Mouse (Mus musculus) small intestine, adult 2 months (tissue): ENCODE data around the gene Cdcp1. TPM values are rescaled to one million over a fixed set of nuclear protein-coding genes. Genes with fewer than 3 reads are reported as not detected.

Experiments used
- H3K27ac ChIP-seq: fragments of 200-500 bp; 2 replicates; pipeline ENCODE4 v1.5.1; 2012; ENCODE audit warnings: low read depth, low read length, control low read depth, inconsistent platforms; ENCODE audit not compliant: insufficient read depth
- H3K27me3 ChIP-seq: fragments of 200-500 bp; 2 replicates; pipeline ENCODE4 v1.6.1; 2012; ENCODE audit warnings: mild to moderate bottlenecking, moderate library complexity, low read length, inconsistent platforms; ENCODE audit not compliant: control insufficient read depth, insufficient read depth
- H3K36me3 ChIP-seq: fragments of 200-500 bp; 2 replicates; pipeline ENCODE4 v1.6.1; 2012; ENCODE audit warnings: mild to moderate bottlenecking, low read length, control low read depth, inconsistent platforms; ENCODE audit not compliant: control insufficient read depth, insufficient read depth
- H3K4me1 ChIP-seq: fragments of 200-500 bp; 2 replicates; pipeline ENCODE4 v1.6.1; 2012; ENCODE audit warnings: low read length, inconsistent platforms, mixed read lengths; ENCODE audit not compliant: control insufficient read depth, insufficient read depth, insufficient read length
- H3K4me3 ChIP-seq: fragments of 200-500 bp; 2 replicates; pipeline ENCODE4 v1.5.1; 2012; ENCODE audit warnings: low read depth, mild to moderate bottlenecking, control low read depth, inconsistent platforms, low read length, moderate library complexity
- CTCF ChIP-seq: fragments of 200-500 bp; IDR thresholded peaks from 2 replicates; pipeline ENCODE4 v1.5.1; 2012; ENCODE audit warnings: low read depth, mild to moderate bottlenecking, control low read depth, inconsistent platforms, low read length, moderate library complexity, mixed read lengths; ENCODE audit not compliant: insufficient replicate concordance, insufficient read length; ENCODE audit errors: extremely low read depth
- POLR2A ChIP-seq: fragments of 200-500 bp; IDR thresholded peaks from 2 replicates; pipeline ENCODE4 v1.6.1; 2012; ENCODE audit warnings: low read depth, mild to moderate bottlenecking, control low read depth, inconsistent platforms, low read length, moderate library complexity
- WGBS: fragments of 180-500 bp; shearing (Covaris S2); methylation state at CpG from one replicate; pipeline ENCODE4 v1.1.7; 2018; 5-methylcytosine and 5-hydroxymethylcytosine counted together
- polyA plus RNA-seq: library from polyadenylated mRNA; depleted of rRNA; stranded (reverse); fragments of >200 nt; gene quantifications from 2 replicates; pipeline ENCODE4 v1.2.3, GENCODE M21; 2012

Cdcp1 gene
- polyA plus RNA-seq, 1 experiment, result 25.7 TPM

GRCm38 (mm10) chr9:123185546-123185945 lies 30.3 kb downstream of the Cdcp1 start:
- Histone ChIP-seq H3K36me3 (peaks cover 66% of the 10 kb centered on the region), H3K4me1 (peaks cover 2% of the 10 kb centered on the region; the same call in 1 of the 2 replicates), H3K4me3 (no peak overlapping the region), H3K27me3 (no peaks in the 10 kb centered on the region), H3K27ac (no peak overlapping the region)
- no peak for TF ChIP-seq CTCF
- TF ChIP-seq POLR2A, result no peak
- WGBS, result 73% methylated on average over 2 of the region's 2 CpGs

DNA sequence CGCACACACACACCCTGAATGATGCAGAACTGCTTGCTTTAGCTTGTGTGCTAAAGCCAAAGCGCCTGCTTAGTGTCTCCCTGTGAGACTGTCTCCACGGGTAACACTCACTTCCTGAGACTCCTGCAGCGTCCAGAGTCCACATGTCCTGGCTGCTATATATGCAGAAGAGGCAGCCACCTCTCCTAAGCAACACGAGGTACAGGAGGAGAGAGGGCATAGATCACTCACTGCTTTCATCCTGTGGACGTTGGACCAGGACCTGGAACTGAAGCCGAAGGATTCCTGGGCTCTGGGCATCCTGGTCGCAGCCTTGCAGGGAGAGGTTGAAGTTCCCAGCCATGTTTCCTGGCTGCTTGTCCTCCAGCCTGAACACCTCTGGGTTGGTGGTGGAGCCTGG lies 32.6 kb downstream of the Cdcp1 start:
- H3K4me3 ChIP-seq, result no peak overlapping the region
- H3K27me3 ChIP-seq, result no peaks in the 10 kb centered on the region

GRCm38 (mm10) chr9:123180003-123180402 lies 35.8 kb downstream of the Cdcp1 start:
- Histone ChIP-seq H3K4me1 (peaks cover 2% of the 10 kb centered on the region; the same call in 1 of the 2 replicates), H3K36me3 (peaks cover 66% of the 10 kb centered on the region), H3K27me3 (no peaks in the 10 kb centered on the region), H3K27ac (no peak overlapping the region), H3K4me3 (no peak overlapping the region)
- 97% methylated on average over 6 of the region's 6 CpGs for WGBS
- no peak for TF ChIP-seq CTCF
- no peak for TF ChIP-seq POLR2A

More for the DNA sequence above, 32.6 kb downstream of the Cdcp1 start:
- H3K4me1 ChIP-seq, result peaks cover 2% of the 10 kb centered on the region; the same call in 1 of the 2 replicates
- WGBS, result 38% methylated on average over 8 of the region's 8 CpGs
- TF ChIP-seq CTCF, result no peak
- no peak for TF ChIP-seq POLR2A
- H3K36me3 ChIP-seq, result peaks cover 62% of the 10 kb centered on the region
- peak overlapping the region; percentile 52; the same call in 1 of the 2 replicates for H3K27ac ChIP-seq

- no peaks in the 10 kb centered on the region for H3K4me1 ChIP-seq
- TF ChIP-seq CTCF (no peak), POLR2A (no peak)
- no peak overlapping the region for H3K27ac ChIP-seq
- H3K4me3 ChIP-seq, result no peak overlapping the region
- WGBS, result 92% methylated on average over 9 of the region's 9 CpGs
- H3K27me3 ChIP-seq, result no peaks in the 10 kb centered on the region
- H3K36me3 ChIP-seq, result peaks cover 73% of the 10 kb centered on the region
Measured at GRCm38 (mm10) chr9:123177380-123178048, 38.3 kb downstream of the Cdcp1 start.

DNA sequence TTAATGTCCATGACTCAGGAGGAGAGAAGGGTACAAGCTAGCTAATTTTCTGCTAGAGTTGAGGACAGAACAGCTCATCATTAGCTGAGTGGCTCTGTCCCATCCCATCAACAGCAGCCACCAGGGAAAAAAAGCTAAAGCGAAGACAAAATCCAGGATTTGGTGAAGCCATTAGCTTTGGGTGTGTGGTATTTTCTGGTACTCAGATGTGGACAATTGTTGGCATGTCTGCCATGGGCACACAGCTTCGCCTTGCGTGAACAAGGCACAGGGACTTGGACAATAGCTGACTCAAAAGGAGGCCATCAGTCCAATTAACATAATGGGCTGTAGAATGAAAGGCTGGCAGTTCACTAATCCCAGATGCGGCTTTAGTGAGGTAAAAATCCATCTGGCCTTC lies 41.5 kb downstream of the Cdcp1 start:
- Histone ChIP-seq H3K4me3 (no peak overlapping the region), H3K36me3 (peaks cover 58% of the 10 kb centered on the region), H3K27ac (no peak overlapping the region), H3K4me1 (no peaks in the 10 kb centered on the region), H3K27me3 (no peaks in the 10 kb centered on the region)
- no peak for TF ChIP-seq CTCF
- no peak for TF ChIP-seq POLR2A
- WGBS, result 95% methylated on average over 4 of the region's 4 CpGs

DNA sequence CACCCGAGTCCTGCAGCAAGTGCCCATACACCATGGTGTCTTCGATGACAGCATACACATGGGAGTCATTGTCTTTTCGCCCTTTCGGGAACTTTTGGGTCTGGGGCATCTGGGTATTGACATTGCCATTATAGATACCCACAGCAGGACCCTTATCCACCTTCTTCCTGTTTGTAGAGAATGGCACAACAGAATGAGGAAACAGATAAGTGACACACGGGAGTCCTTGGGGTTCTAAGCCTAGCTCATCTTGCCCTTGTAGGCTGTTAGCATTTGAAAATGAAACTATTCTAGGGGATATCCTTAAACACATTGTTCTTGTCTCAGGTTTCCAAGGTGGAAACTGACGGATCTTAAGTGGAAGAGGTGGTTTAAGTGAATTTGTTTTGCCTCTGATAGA lies 42.1 kb downstream of the Cdcp1 start:
- TF ChIP-seq POLR2A (no peak), CTCF (no peak)
- Histone ChIP-seq H3K27me3 (no peaks in the 10 kb centered on the region), H3K4me3 (no peak overlapping the region), H3K27ac (no peak overlapping the region), H3K4me1 (no peaks in the 10 kb centered on the region), H3K36me3 (peaks cover 56% of the 10 kb centered on the region)
- WGBS, result 84% methylated on average over 6 of the region's 6 CpGs

DNA sequence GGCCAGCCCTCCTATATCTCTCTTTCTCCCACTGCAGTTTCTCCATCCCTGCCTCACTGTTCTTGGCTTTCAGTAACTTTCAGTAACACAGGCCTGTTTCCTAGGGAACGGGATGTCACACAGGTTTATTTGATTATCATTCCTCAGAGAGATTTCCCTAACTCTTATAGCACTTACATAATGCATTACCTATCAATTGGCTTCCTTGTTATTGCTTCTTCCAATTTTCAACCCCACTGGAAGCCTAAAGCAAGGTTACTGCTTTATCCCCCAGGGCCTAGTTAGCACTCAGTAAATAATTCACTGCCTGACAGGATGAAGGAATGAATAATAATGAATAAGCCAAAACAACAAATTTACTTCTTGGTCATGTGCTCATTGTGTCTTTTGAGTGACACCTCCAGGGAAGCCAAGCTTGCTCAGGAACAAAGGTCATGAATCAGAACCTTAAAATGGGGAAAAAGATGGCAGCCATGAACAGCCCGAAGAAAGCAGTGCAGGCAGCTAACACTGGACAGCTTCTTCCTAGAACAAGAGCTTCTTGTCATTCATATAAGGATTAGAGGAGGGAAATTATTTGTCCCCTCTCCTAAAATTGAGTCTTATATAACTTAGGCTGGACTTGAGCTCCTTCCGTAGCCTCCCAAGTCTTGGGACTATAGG lies 49.9 kb downstream of the Cdcp1 start:
- Histone ChIP-seq H3K27me3 (no peaks in the 10 kb centered on the region), H3K4me3 (no peak overlapping the region), H3K36me3 (peaks cover 3% of the 10 kb centered on the region; the same call in 1 of the 2 replicates), H3K4me1 (no peaks in the 10 kb centered on the region), H3K27ac (no peak overlapping the region)
- TF ChIP-seq CTCF (no peak), POLR2A (no peak)
- WGBS, result 96% methylated on average over 3 of the region's 3 CpGs
